Mouse (Mus musculus) G1E (cell line): ENCODE measurements around the gene 4930539E08Rik. TPM values are rescaled to one million over a fixed set of nuclear protein-coding genes. Genes with fewer than 3 reads are reported as not detected.

Experiments
- ATAC-seq: 2 replicates; pipeline ENCODE4 v1.8.0; 2016; ENCODE audit warnings: mild to moderate bottlenecking; ENCODE audit not compliant: insufficient number of reproducible peaks, poor library complexity, low FRiP score, severe bottlenecking; ENCODE audit errors: extremely low read depth
- DNase-seq: peaks from one replicate; pipeline ENCODE4 v3.0.0; 2012; ENCODE audit warnings: low spot score
- H3K27me3 ChIP-seq: 2 replicates; pipeline ENCODE4 v1.6.1; 2012; ENCODE audit warnings: mild to moderate bottlenecking, low read length, inconsistent platforms; ENCODE audit not compliant: insufficient read depth
- H3K36me3 ChIP-seq: replicated peaks from 2 replicates; pipeline ENCODE3; 2012; ENCODE audit warnings: mild to moderate bottlenecking, inconsistent platforms
- H3K4me1 ChIP-seq: 2 replicates; pipeline ENCODE4 v1.6.1; 2012; ENCODE audit warnings: low read depth, low read length, inconsistent platforms, mixed read lengths; ENCODE audit not compliant: insufficient read depth
- H3K4me3 ChIP-seq: 2 replicates; pipeline ENCODE4 v1.5.1; 2012; ENCODE audit warnings: low read depth, mild to moderate bottlenecking, inconsistent platforms, low read length, moderate library complexity, mixed read lengths
- H3K9me3 ChIP-seq: replicated peaks from 2 replicates; pipeline ENCODE4 v1.6.1; 2012; ENCODE audit warnings: inconsistent platforms
- CTCF ChIP-seq: IDR thresholded peaks from 2 replicates; pipeline ENCODE4 v1.5.1; 2012; ENCODE audit warnings: low read depth, low read length, inconsistent platforms, mixed read lengths
- GATA1 ChIP-seq: IDR thresholded peaks from 2 replicates; pipeline ENCODE4 v1.6.1; 2012; ENCODE audit warnings: borderline replicate concordance, low read length, inconsistent platforms, mixed read lengths
- GATA2 ChIP-seq: IDR thresholded peaks from 2 replicates; pipeline ENCODE4 v1.6.1; 2012; ENCODE audit warnings: low read depth, low read length, inconsistent platforms, borderline replicate concordance
- POLR2AphosphoS5 ChIP-seq: IDR thresholded peaks from 2 replicates; pipeline ENCODE4 v1.6.1; 2012; ENCODE audit warnings: low read depth, low read length, inconsistent platforms; ENCODE audit not compliant: insufficient replicate concordance
- TAL1 ChIP-seq: conservative IDR thresholded peaks from 2 replicates; pipeline ENCODE4 v1.6.1; 2012; ENCODE audit warnings: low read depth, low read length, inconsistent platforms, mixed read lengths
- polyA plus RNA-seq: library from polyadenylated mRNA; stranded (reverse); fragments of >175 nt; gene quantifications from 2 replicates; pipeline ENCODE4 v1.2.3, GENCODE M21; 2012
- total RNA-seq, 2 experiments: library from RNA; stranded (forward) in 1 of 2; stranded (reverse) in 1 of 2; fragments of 200-1000 nt in 1 of 2; fragments of >200 nt in 1 of 2; fragmentation: Nextera tagmentation in 1 of 2; gene quantifications; 2 replicates each; pipeline ENCODE4 v1.2.3; 2014 to 2017

The 4930539E08Rik gene
- total and polyA plus RNA-seq, 3 experiments: 0.11 TPM; not detected in 2

- H3K36me3 ChIP-seq: no peaks in the 10 kb centered on the region
- no peak for DNase-seq
- H3K9me3 ChIP-seq: peaks cover 8% of the 10 kb centered on the region; the same call in 1 of the 2 replicates
- peaks cover 23% of the 10 kb centered on the region for H3K4me1 ChIP-seq
- H3K4me3 ChIP-seq: no peak overlapping the region
- ATAC-seq: no peak
- no peaks in the 10 kb centered on the region for H3K27me3 ChIP-seq
- TF ChIP-seq GATA2 (no peak), CTCF (no peak), TAL1 (no peak)
Measured at GRCm38 (mm10) chr17:28940776-28941555, 25.8 kb upstream of the 4930539E08Rik start.

- peak; percentile 37 for DNase-seq
- ATAC-seq: no peak
- H3K4me1 ChIP-seq: peaks cover 32% of the 10 kb centered on the region
- peaks cover 8% of the 10 kb centered on the region; the same call in 1 of the 2 replicates for H3K9me3 ChIP-seq
- TF ChIP-seq CTCF: peak; percentile 84
- TF ChIP-seq GATA1: no peak
- H3K36me3 ChIP-seq: no peaks in the 10 kb centered on the region
- peak overlapping the region; percentile 47; the same call in 1 of the 2 replicates for H3K4me3 ChIP-seq
- H3K27me3 ChIP-seq: no peaks in the 10 kb centered on the region
Measured at GRCm38 (mm10) chr17:28936622-28937345, 21.7 kb upstream of the 4930539E08Rik start.

- peaks cover 8% of the 10 kb centered on the region; the same call in 1 of the 2 replicates for H3K9me3 ChIP-seq
- H3K36me3 ChIP-seq: no peaks in the 10 kb centered on the region
- no peaks in the 10 kb centered on the region for H3K27me3 ChIP-seq
- H3K4me1 ChIP-seq: peaks cover 39% of the 10 kb centered on the region
- ATAC-seq (0 out of 2 replicates have a peak, but pooled peaks have one; percentile 15), DNase-seq (peak; percentile 32)
- H3K4me3 ChIP-seq: peak overlapping the region; percentile 28; the same call in 1 of the 2 replicates
- no peak for TF ChIP-seq CTCF
- TF ChIP-seq TAL1: no peak; the same call in 1 of the 2 replicates
- no peak for TF ChIP-seq POLR2AphosphoS5
- no peak for TF ChIP-seq GATA2
- TF ChIP-seq GATA1: no peak
Measured at GRCm38 (mm10) chr17:28936133-28936532, 21.0 kb upstream of the 4930539E08Rik start.

GRCm38 (mm10) chr17:28934120-28934916 lies 19.2 kb upstream of the 4930539E08Rik start:
- no peak for DNase-seq
- ATAC-seq: no peak
- Histone ChIP-seq H3K4me3 (no peak overlapping the region), H3K9me3 (peaks cover 5% of the 10 kb centered on the region; the same call in 1 of the 2 replicates), H3K27me3 (no peaks in the 10 kb centered on the region), H3K36me3 (no peaks in the 10 kb centered on the region), H3K4me1 (peaks cover 47% of the 10 kb centered on the region)
- no peak for TF ChIP-seq GATA1
- TF ChIP-seq CTCF: no peak
- no peak for TF ChIP-seq POLR2AphosphoS5
- no peak for TF ChIP-seq TAL1
- no peak for TF ChIP-seq GATA2

GRCm38 (mm10) chr17:28932274-28932673 lies 17.1 kb upstream of the 4930539E08Rik start:
- peaks cover 60% of the 10 kb centered on the region for H3K4me1 ChIP-seq
- H3K9me3 ChIP-seq: peaks cover 5% of the 10 kb centered on the region; the same call in 1 of the 2 replicates
- TF ChIP-seq GATA2 (no peak), POLR2AphosphoS5 (no peak), CTCF (no peak), TAL1 (no peak), GATA1 (no peak)
- no peaks in the 10 kb centered on the region for H3K27me3 ChIP-seq
- DNase-seq (no peak), ATAC-seq (no peak)
- H3K4me3 ChIP-seq: no peak overlapping the region
- H3K36me3 ChIP-seq: no peaks in the 10 kb centered on the region

- TF ChIP-seq GATA1 (no peak), CTCF (no peak), TAL1 (no peak), POLR2AphosphoS5 (no peak), GATA2 (no peak)
- DNase-seq (no peak), ATAC-seq (no peak)
- Histone ChIP-seq H3K4me1 (peaks cover 62% of the 10 kb centered on the region), H3K27me3 (no peaks in the 10 kb centered on the region), H3K36me3 (no peaks in the 10 kb centered on the region), H3K4me3 (no peak overlapping the region), H3K9me3 (no peaks in the 10 kb centered on the region)
Measured at GRCm38 (mm10) chr17:28931436-28932211, 16.5 kb upstream of the 4930539E08Rik start.
